Mouse (Mus musculus) ES-E14 (cell line): ENCODE measurements around the gene Ribc2.

Experiments
- CHD2 ChIP-seq: IDR thresholded peaks from 2 replicates; pipeline ENCODE4 v1.6.1; 2014; ENCODE audit warnings: mild to moderate bottlenecking, low read depth, low read length, inconsistent platforms
- HCFC1 ChIP-seq: IDR thresholded peaks from 2 replicates; pipeline ENCODE4 v1.6.1; 2012; ENCODE audit warnings: low read length, inconsistent platforms, borderline replicate concordance; ENCODE audit not compliant: insufficient read depth
- MAFK ChIP-seq: IDR thresholded peaks from 2 replicates; pipeline ENCODE4 v1.6.1; 2014; ENCODE audit warnings: mild to moderate bottlenecking, low read depth, low read length, inconsistent platforms; ENCODE audit not compliant: insufficient read depth
- ZC3H11A ChIP-seq: IDR thresholded peaks from 2 replicates; pipeline ENCODE4 v1.6.1; 2012; ENCODE audit warnings: low read depth, mild to moderate bottlenecking, inconsistent platforms, low read length, borderline replicate concordance

GRCm38 (mm10) chr15:85135143-85135542, 3.3 kb downstream of the Ribc2 start:
- TF ChIP-seq MAFK (no peak), CHD2 (no peak), HCFC1 (no peak), ZC3H11A (no peak)
